Mouse (Mus musculus) gastrocnemius, adult 18-20 months (tissue): ENCODE data around the gene Cog7. TPM values are rescaled to one million over a fixed set of nuclear protein-coding genes. Genes with fewer than 3 reads are reported as not detected.

Source experiments
- total RNA-seq, 2 experiments: library from RNA; stranded (reverse); gene quantifications; 2 replicates each; pipeline ENCODE4 v1.2.3; 2021

Gene Cog7
- total RNA-seq, 2 experiments from 2014 or later = 11.6 TPM

Other genes with a start within 250 kb of the Cog7 start
- not detected for gene Scnn1g, start 247.2 kb downstream of the Cog7 start, total RNA-seq
- gene Scnn1b, start 116.7 kb downstream of the Cog7 start, total RNA-seq = under 1 TPM; 0.21 to 0.62 TPM
- 10 to 100 TPM; 11.8 to 14.8 TPM for gene Gga2, start 39.5 kb upstream of the Cog7 start, total RNA-seq
- gene Ubfd1, start 85.5 kb upstream of the Cog7 start, total RNA-seq = 10 to 100 TPM; 19.2 to 24.7 TPM
- 1 to 10 TPM; 5.9 to 7.3 TPM for gene Ears2, start 85.6 kb upstream of the Cog7 start, total RNA-seq
- gene Ndufab1, start 120.2 kb upstream of the Cog7 start, total RNA-seq = 100 to 1,000 TPM; 632 to 667 TPM
- gene Palb2, start 151.3 kb upstream of the Cog7 start, total RNA-seq = under 1 TPM; 0.43 to 0.71 TPM
- 10 to 100 TPM; 16.2 to 16.3 TPM for gene Dctn5, start 151.3 kb upstream of the Cog7 start, total RNA-seq
- under 1 TPM; 0.09 to 0.21 TPM for gene Plk1, start 177.7 kb upstream of the Cog7 start, total RNA-seq
- not detected for gene Ern2, start 204.5 kb upstream of the Cog7 start, total RNA-seq
- gene Chp2, start 237.8 kb upstream of the Cog7 start, total RNA-seq = 1 to 10 TPM; 4.3 to 5.3 TPM